Mouse (Mus musculus) embryonic facial prominence, embryonic 10.5 days (tissue): ENCODE data around the gene Gimap8. TPM values are rescaled to one million over a fixed set of nuclear protein-coding genes. Genes with fewer than 3 reads are reported as not detected.

Source experiments
- DNase-seq: peaks from one replicate; pipeline ENCODE4 v3.0.0-alpha.2; 2017; ENCODE audit warnings: low spot score
- H3K27ac ChIP-seq: fragments of 300-500 bp; sonication (generic); replicated peaks from 2 replicates; pipeline ENCODE4 v1.5.1; 2016; ENCODE audit warnings: mild to moderate bottlenecking
- H3K27me3 ChIP-seq: fragments of 300-500 bp; sonication (generic); replicated peaks from 2 replicates; pipeline ENCODE4 v1.6.1; 2016; ENCODE audit warnings: low read depth, mild to moderate bottlenecking; ENCODE audit not compliant: poor library complexity, severe bottlenecking
- H3K36me3 ChIP-seq: fragments of 300-500 bp; sonication (generic); replicated peaks from 2 replicates; pipeline ENCODE4 v1.6.1; 2016; ENCODE audit warnings: mild to moderate bottlenecking, moderate library complexity
- H3K4me1 ChIP-seq: fragments of 300-500 bp; sonication (generic); 2 replicates; pipeline ENCODE4 v1.6.1; 2016
- H3K4me3 ChIP-seq: fragments of 300-500 bp; sonication (generic); 2 replicates; pipeline ENCODE4 v1.5.1; 2016; ENCODE audit warnings: mild to moderate bottlenecking, moderate library complexity
- H3K9me3 ChIP-seq: fragments of 300-500 bp; sonication (generic); 2 replicates; pipeline ENCODE4 v1.6.1; 2016; ENCODE audit warnings: mild to moderate bottlenecking
- WGBS: fragments of 180-500 bp; shearing (Covaris S2); methylation state at CpG from one replicate; pipeline ENCODE4 v1.1.7; 2016; 5-methylcytosine and 5-hydroxymethylcytosine counted together
- polyA plus RNA-seq: library from polyadenylated mRNA; unstranded; fragments of >200 nt; fragmentation: Nextera tagmentation; extraction: Ambion mirVana; gene quantifications from 2 replicates; pipeline ENCODE4 v1.2.1, GENCODE M21; 2016

Gimap8 gene
- polyA plus RNA-seq, 1 experiment from 2014 or later = 0.51 TPM

GRCm38 (mm10) chr6:48684319-48684718 lies 37.3 kb downstream of the Gimap8 start, which contains the start of gene Gimap4:
Gimap4 (plus strand) TSS chr6:48684549.
- H3K4me1 ChIP-seq = no peaks in the 10 kb centered on the region
- no peak within 1 kb of the TSS for H3K4me3 ChIP-seq
- no peaks in the 10 kb centered on the region for H3K36me3 ChIP-seq
- H3K9me3 ChIP-seq = no peaks in the 10 kb centered on the region
- no peak within 1 kb of the TSS for H3K27ac ChIP-seq
- no peaks in the 10 kb centered on the region for H3K27me3 ChIP-seq
- WGBS = 75% methylated on average over 5 of the region's 5 CpGs
- DNase-seq = no peak

GRCm38 (mm10) chr6:48684806-48685205 lies 37.8 kb downstream of the Gimap8 start:
- Histone ChIP-seq H3K9me3 (no peaks in the 10 kb centered on the region), H3K27ac (no peak overlapping the region), H3K36me3 (no peaks in the 10 kb centered on the region), H3K4me1 (no peaks in the 10 kb centered on the region), H3K27me3 (no peaks in the 10 kb centered on the region), H3K4me3 (no peak overlapping the region)
- WGBS = 65% methylated on average over 4 of the region's 4 CpGs
- no peak for DNase-seq

GRCm38 (mm10) chr6:48685251-48685650 lies 38.2 kb downstream of the Gimap8 start:
- H3K36me3 ChIP-seq = no peaks in the 10 kb centered on the region
- no peaks in the 10 kb centered on the region for H3K27me3 ChIP-seq
- H3K4me1 ChIP-seq = no peaks in the 10 kb centered on the region
- no peak overlapping the region for H3K27ac ChIP-seq
- no peak overlapping the region for H3K4me3 ChIP-seq
- no peaks in the 10 kb centered on the region for H3K9me3 ChIP-seq
- WGBS = 85% methylated on average over 2 of the region's 2 CpGs
- no peak for DNase-seq

GRCm38 (mm10) chr6:48685694-48686665 lies 38.9 kb downstream of the Gimap8 start:
- H3K27me3 ChIP-seq = no peaks in the 10 kb centered on the region
- 85% methylated on average over 7 of the region's 7 CpGs for WGBS
- no peaks in the 10 kb centered on the region for H3K4me1 ChIP-seq
- H3K27ac ChIP-seq = no peak overlapping the region
- DNase-seq = no peak
- no peaks in the 10 kb centered on the region for H3K36me3 ChIP-seq
- no peak overlapping the region for H3K4me3 ChIP-seq
- no peaks in the 10 kb centered on the region for H3K9me3 ChIP-seq

- Histone ChIP-seq H3K27me3 (no peaks in the 10 kb centered on the region), H3K36me3 (no peaks in the 10 kb centered on the region), H3K9me3 (no peaks in the 10 kb centered on the region), H3K4me1 (no peaks in the 10 kb centered on the region), H3K4me3 (no peak overlapping the region), H3K27ac (no peak overlapping the region)
- WGBS = 79% methylated on average over 2 of the region's 2 CpGs
- no peak for DNase-seq
Observed at GRCm38 (mm10) chr6:48687077-48687476, 40.0 kb downstream of the Gimap8 start.

- Histone ChIP-seq H3K27me3 (no peaks in the 10 kb centered on the region), H3K36me3 (no peaks in the 10 kb centered on the region), H3K4me3 (no peak overlapping the region), H3K4me1 (no peaks in the 10 kb centered on the region), H3K9me3 (no peaks in the 10 kb centered on the region), H3K27ac (no peak overlapping the region)
- DNase-seq = no peak
- WGBS = 92% methylated on average over 2 of the region's 2 CpGs
Observed at GRCm38 (mm10) chr6:48689320-48689719, 42.3 kb downstream of the Gimap8 start.

- 0 out of 2 replicates have a peak, but pooled peaks cover 2% of the 10 kb centered on the region for H3K9me3 ChIP-seq
- no peak overlapping the region for H3K4me3 ChIP-seq
- no peaks in the 10 kb centered on the region for H3K4me1 ChIP-seq
- DNase-seq = no peak
- H3K27me3 ChIP-seq = no peaks in the 10 kb centered on the region
- WGBS = 87% methylated on average over 6 of the region's 6 CpGs
- no peaks in the 10 kb centered on the region for H3K36me3 ChIP-seq
- H3K27ac ChIP-seq = no peak overlapping the region
Observed at GRCm38 (mm10) chr6:48692962-48693361, 45.9 kb downstream of the Gimap8 start.

GRCm38 (mm10) chr6:48696830-48697554 lies 50.0 kb downstream of the Gimap8 start:
- WGBS = 83% methylated on average over 4 of the region's 4 CpGs
- 0 out of 2 replicates have a peak, but pooled peaks cover 2% of the 10 kb centered on the region for H3K9me3 ChIP-seq
- no peak for DNase-seq

GRCm38 (mm10) chr6:48697555-48697930 lies 50.5 kb downstream of the Gimap8 start:
- 0 out of 2 replicates have a peak, but pooled peaks cover 2% of the 10 kb centered on the region for H3K9me3 ChIP-seq
- 61% methylated on average over 1 of the region's 1 CpGs for WGBS
- DNase-seq = no peak
- H3K27ac ChIP-seq = no peak overlapping the region
- H3K36me3 ChIP-seq = no peaks in the 10 kb centered on the region
- H3K4me1 ChIP-seq = peaks cover 4% of the 10 kb centered on the region; the same call in 1 of the 2 replicates
- H3K4me3 ChIP-seq = no peak overlapping the region
- no peaks in the 10 kb centered on the region for H3K27me3 ChIP-seq

More at GRCm38 (mm10) chr6:48696830-48697554, 50.0 kb downstream of the Gimap8 start:
- no peak overlapping the region for H3K4me3 ChIP-seq
- H3K27ac ChIP-seq = no peak overlapping the region
- H3K36me3 ChIP-seq = no peaks in the 10 kb centered on the region
- no peaks in the 10 kb centered on the region for H3K4me1 ChIP-seq
- no peaks in the 10 kb centered on the region for H3K27me3 ChIP-seq

GRCm38 (mm10) chr6:48698066-48698856 lies 51.2 kb downstream of the Gimap8 start:
- H3K27me3 ChIP-seq = no peaks in the 10 kb centered on the region
- 84% methylated on average over 7 of the region's 7 CpGs for WGBS
- H3K4me1 ChIP-seq = peaks cover 11% of the 10 kb centered on the region
- H3K27ac ChIP-seq = no peak overlapping the region
- H3K4me3 ChIP-seq = no peak overlapping the region
- 0 out of 2 replicates have a peak, but pooled peaks cover 2% of the 10 kb centered on the region for H3K9me3 ChIP-seq
- H3K36me3 ChIP-seq = no peaks in the 10 kb centered on the region
- DNase-seq = no peak

- Histone ChIP-seq H3K27ac (no peak overlapping the region), H3K36me3 (no peaks in the 10 kb centered on the region), H3K4me1 (peaks cover 11% of the 10 kb centered on the region), H3K27me3 (no peaks in the 10 kb centered on the region), H3K9me3 (0 out of 2 replicates have a peak, but pooled peaks cover 2% of the 10 kb centered on the region), H3K4me3 (no peak overlapping the region)
- 81% methylated on average over 3 of the region's 3 CpGs for WGBS
- no peak for DNase-seq
Observed at GRCm38 (mm10) chr6:48698888-48699287, 51.9 kb downstream of the Gimap8 start.
